Mouse (Mus musculus) left cerebral cortex, adult 11 months (tissue): Measurements from ENCODE around the gene Capn1.

ENCODE experiments used
- DNase-seq: peaks from one replicate; pipeline ENCODE4 v3.0.0; 2022; ENCODE audit warnings: low spot score

Capn1 gene

DNA sequence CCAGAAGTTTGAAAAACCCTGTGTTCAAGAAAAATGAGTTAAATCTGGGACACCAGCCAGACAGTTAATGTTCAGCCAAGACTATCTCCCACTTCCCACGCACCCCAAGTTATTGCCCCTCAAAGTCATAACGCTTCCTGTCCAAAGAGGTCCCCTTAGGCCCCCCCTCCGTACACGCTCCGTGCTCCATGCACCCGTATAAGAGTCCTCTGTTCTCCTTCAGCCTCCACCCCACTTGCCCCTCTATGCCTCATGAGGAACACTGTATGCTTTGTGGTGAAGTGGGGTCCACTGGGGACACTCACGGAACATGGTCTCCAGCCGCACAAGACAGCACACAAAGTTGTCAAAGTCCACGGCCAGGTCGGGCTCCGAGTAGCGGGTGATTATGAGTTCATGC lies 25.7 kb downstream of the Capn1 start:
- DNase-seq = no peak

DNA sequence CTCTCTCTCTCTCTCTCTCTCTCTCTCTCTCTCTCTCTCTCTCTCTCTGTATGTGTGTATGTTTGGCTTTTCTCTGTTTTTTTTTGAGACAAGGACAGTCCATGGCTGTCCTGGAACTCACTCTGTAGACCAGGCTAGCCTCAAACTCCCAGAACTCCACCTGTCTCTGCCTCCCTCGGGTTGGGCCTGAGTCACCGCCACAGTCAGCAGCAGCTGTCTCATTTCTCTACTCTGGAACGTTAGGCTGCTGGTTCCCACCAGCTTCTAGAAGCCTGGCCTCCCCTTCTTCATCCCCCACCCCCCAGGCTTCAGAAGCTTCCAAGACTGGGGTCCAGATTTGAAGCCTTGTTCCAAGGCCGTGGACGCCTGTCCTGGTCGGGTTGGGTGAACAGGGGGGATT lies 26.1 kb downstream of the Capn1 start:
- DNase-seq = no peak

DNA sequence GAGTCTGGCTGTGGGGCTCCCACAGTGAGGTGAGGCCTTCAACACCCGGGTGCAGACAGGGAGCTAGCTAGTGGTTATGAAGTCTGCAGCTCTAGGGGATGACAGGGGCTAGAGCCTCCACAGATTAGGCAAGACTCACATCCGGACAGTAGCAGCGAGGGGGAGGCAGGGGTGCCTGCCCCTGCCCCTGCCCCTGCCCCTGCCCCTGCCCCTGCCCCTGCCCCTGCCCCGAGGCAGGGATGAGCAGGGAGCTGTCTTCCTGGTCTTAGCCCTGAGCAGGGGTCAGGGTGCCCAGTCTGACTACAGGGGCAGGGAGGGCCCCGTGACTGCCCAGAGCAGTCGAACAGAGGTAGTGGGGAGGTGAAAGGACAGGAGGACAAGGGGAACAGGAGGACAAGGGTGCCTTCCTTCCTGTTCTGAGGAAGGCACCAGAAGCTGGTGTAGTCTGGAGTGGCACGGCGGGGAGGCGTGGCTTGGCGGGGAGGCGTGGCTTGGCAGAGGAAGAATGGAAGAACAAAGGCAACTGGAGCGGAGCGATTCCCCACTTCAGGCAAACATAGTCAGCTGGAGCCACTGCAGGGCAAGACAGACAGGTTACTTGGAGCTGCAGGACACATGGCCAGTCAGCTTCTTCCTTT lies 26.8 kb downstream of the Capn1 start:
- peak; percentile 26 for DNase-seq

DNA sequence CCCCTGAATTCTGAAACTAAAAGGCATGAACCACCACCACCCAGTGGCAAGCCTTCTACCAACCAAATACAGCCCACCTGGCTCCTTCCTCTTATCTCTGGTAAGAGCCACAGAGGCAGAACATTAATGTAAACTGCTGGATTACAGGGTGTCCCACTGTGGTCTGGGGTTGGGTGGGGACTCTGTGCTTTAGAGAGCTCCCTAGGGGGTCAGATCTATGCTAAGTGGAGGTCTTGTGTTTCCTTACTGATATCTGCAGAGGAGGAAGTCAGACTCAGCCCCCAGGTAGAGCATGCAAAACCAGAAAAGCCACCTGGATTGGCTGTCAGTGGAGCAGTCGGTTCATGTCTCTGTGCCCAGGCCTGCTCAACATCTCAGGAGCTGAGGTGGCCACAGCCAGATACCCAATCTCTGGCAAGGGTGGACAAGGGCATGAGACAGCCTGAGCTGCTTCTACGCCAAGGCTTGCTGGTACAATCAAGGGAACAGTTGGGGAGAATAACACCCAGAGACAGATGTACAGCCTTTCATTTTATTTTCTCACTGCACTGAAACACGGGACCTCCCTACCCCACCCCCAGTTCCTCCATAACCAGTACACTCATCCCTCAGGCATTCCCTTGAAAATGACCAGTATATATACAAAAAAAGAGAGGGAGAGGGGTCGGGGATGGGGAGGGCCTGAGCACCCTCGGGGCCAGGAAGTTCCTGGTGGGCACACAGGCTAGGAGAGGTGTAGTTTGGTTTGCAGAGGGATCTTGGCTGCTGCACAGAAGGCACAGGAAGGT lies 27.5 kb downstream of the Capn1 start:
- no peak for DNase-seq

DNA sequence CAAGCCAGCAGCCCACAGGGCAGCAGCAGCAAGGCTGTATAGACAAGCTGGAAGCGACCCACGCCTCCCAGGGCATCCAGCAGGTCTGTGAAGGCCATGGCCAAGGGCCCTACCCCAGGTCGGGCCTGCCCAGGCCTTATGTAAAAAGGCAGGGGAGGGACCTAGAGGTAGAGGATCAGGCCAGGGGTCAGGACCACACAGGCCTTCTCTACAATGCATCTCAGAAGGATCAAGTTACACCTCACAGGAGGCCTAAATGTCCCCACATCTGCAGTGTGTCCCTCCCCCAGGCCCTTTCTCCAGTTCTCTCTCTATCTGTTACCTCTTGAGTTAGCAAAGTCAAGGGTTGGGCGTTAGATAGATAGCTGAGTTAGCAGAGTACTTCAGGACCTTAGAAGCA lies 29.7 kb downstream of the Capn1 start, which contains the start of gene Slc22a20:
Slc22a20 (minus strand) TSS at position 101 of the 400 bp plus-strand sequence.
- no peak for DNase-seq

DNA sequence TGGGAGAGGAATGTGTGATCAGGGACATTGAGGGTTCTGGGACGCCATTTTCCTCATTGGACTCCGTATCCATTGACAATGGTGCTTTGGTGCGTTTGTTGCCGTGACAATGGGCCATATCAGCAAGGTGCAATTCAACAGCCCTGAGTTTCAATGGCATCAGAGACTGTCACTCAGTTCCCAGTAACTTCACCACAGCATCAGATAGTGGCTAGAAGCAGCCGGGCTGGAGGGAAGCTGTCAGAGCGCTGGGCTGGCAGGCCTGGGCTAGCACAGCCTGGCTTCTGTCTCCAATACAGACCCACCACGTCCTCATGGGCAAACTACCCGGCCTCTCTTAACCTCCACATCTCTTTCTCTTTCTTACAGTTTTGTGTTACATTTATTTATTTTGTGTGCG lies 35.2 kb downstream of the Capn1 start:
- DNase-seq = no peak

DNA sequence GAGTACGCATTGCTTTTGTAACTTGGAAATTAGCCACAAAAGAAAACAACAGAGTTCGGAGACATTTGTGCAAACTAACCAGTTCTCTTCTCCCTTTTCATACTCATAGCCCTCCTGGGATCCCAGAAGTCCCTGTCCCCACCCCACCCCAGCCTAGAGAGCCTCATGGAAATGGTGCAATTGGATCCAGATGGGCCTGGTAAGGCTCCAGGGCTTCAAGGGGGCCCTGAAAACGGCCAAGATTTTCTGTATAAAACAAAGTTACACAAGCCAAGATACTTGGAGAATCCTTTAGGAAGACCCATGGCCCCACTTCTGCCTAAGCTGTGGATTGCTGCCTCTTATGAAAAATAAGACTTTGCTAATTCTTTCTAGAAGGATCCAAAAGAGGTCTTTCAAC lies 38.0 kb downstream of the Capn1 start:
- DNase-seq = no peak

DNA sequence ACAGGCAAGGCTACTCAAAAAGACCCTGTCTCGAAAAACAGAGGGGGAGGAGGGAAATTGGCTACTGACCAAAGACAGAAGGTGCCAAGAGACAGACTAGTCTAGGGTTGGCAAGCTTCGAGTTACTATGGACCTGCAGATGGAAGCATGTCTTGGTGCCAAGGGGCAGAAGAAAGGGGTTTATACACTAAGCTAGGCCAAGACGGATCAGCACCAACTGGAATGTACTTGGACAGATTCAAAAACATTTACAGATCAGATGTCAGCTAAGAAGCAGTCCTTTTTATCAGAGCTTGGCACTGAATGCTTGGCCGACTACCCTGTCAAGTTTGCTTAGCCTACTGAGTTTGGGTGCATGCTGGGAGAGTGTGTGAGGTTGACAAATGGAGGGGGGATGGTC lies 40.0 kb downstream of the Capn1 start:
- DNase-seq = no peak

DNA sequence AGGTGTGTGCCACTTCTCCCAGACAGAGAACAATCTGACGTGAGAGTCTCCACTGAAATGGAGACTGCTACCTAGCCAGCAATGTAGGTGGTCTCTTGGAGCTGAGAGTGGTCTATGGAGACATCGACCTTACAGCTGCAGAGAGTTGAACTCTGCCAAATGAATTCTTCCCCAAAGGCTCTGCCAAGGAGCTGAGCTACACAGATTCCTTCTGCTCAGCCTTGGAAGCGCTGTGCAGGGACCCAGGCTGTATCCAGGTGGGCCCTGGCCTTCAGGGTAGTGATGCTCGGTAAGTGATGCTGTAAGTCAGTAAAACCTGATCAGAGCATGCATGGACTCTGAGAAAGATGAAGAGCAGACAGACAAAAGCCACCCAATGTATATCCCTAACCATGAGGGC lies 40.6 kb downstream of the Capn1 start:
- no peak for DNase-seq

DNA sequence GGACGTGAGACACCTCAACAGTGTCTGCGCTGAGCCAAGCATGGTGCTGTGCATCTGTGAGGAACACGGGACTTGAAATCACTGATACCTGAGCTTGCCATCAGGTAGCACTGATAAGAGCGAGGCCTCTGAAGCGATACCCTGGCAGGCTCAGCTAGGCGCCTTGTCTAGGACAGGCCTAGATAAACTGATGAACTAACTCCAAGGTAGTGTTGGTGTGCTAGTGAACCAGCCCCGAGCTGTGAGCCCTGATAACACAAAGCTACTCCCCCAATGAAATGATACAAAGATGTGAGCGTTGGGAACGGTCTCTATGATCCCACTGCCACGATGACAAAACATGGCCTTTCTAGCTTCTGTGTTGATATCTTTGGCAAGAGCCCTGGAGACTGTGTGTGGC lies 48.0 kb downstream of the Capn1 start:
- DNase-seq = no peak

DNA sequence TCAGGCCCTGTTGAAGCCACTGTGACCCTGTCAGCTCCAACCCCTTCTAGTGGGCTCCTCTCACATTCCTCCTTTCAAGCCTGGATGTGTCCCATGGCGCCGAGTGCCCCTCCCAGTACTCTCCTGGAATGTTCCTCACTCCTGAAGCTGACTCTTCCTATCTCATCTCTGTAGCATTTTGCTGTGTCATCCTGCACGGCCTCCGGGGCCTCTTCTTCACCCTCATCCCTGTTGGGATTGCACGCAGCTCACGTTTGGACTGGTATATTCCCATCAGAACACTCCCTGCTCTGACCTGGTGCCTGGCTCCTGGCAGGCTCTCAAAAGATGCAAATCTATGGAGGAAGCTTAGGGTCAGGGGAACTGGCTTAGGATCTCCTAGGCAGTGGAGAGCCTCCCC lies 48.9 kb downstream of the Capn1 start:
- DNase-seq = no peak

DNA sequence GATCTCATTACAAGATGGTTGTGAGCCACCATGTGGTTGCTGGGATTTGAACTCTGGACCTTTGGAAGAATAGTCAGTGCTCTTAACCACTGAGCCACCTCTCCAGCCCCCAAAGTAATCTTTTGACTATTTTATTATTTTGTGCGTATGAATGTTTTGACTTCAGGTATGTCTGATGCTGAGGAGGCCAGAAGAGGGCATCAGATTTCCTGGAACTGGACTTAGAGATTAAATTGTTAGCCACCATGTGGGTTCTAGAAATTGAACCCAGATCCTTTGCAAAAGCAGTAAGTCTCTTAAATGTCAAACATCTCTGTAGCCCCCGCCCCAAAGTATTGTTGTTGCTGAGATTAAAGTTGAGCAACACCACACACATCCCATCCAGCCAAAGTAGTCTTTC lies 49.8 kb downstream of the Capn1 start:
- DNase-seq = no peak

DNA sequence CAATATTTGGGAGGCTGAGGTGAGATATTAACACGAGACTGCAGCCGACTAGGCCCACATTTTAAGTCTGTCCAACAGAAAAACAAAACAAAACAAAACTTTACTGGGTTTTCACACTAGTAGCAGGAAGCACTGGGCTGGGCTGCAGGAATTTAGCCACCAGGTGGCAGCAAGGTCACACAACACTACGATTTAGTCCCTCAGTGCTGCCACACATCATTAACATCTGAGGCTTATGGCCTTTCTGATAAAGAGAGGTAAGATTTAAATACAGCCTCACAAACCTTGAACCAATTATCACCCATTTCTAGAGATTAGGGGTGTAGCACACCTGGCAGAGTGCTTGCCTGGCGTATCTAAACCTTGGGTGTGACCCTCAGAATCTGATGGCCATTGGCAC lies 50.4 kb downstream of the Capn1 start:
- DNase-seq = no peak

DNA sequence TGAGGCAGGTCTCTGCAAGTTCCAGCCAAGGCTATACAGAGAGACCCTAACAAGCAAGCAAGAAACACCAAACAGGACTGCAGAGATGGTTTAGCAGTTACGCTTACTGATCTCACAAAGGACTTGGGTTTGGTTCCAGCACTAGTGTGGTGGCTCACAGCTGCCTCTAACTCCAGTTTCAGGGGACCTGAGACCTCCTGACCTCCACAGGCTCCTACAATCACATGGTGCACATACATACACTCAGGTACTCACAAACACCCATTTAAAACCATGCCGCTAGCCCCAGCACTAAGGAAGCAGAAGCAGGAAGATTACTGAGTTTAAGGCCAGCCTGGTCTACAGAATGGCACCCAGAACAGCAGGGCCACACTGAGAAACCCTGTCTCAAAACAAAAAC lies 50.9 kb downstream of the Capn1 start:
- DNase-seq = no peak

DNA sequence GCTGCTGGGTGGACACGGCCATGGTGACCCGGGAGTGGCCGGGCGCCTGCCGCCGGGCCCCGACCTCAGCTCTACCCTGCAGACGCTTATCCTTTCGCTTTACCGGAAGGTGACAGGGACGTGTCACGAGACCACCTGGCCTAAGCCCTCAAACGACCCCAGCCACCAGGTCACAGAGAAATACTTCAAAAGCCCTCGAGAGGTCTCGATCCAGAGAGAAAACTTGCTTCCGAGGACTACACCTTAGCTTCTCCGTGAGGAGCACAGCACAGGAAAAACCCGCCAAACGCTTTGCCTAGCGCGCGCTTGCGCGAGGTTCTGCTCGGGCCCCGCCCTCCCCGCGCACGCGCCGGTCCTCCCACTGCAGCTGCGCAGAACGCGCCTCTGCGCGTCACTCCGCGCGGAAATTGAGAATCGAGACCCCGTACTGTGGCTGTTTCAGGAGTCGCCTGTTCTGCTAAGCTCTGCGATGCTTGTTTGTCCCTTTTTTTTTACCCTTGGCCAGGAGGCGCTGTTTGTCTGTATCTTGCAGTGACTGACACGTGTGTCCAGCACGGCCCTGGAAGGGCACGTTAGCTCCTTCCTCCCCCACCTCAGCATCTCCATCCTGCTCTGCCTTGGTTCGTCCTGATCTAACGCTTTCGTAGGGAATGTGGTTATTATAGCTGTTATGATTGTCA lies 51.7 kb downstream of the Capn1 start, which contains the start of gene Pola2:
Pola2 (minus strand) TSS at position 320 of the 680 bp plus-strand sequence.
- DNase-seq = peak; percentile 66

DNA sequence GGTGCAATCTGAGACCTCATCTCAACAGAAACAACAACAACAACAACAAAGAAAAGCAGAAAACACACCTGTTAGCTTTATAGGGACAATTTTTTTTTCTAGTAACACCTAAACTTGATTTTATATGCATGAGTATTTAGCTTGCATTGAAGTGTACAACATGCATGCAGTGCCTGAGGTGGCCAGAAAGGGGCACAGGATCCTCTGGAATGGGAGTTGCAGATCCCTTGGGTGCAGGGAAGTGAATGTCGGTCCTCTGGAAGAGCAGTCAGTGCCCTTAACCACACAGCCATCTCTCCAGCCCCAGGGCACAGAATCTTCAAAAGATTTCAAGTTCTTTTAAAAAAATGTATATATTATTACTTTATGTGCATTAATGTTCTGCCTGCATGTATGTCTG lies 53.0 kb downstream of the Capn1 start:
- DNase-seq = no peak

DNA sequence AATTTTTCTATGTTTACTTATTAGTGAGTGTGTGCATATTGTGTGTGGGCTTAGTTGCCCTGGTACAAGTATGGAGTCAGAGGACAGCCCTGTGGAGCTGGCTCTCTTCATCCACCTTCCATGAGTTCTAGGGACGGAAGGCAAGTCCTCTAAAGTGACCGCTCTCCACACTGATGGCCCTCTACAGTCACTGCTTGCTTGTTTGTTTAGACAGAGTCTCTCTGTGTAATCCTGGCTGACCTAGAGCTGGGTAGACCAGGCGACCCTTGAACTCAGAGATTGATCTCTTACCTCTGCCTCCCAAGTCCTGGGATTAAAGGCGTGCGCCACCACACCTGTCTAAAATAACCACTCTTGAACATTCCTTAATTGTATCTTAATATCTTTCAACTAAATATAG lies 58.3 kb downstream of the Capn1 start:
- DNase-seq = no peak

DNA sequence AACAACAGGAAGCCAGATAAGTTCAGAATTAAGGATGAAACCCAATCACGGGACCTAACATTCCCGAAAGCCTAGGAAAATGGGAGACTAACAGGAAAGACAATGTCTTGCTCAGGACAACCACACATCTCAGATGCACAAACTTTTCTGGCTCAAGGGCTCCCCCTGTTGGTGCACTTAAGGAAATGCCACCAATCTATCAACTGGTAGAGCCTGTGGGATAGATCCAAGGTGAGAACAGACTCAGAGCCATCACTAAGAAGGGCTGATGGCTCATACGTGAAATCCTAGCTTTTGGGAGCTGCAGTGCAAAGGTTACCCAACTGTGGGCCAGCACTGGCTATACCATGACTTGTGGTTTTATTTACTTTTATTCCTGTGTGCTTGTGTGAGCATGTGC lies 59.0 kb downstream of the Capn1 start:
- DNase-seq = no peak

DNA sequence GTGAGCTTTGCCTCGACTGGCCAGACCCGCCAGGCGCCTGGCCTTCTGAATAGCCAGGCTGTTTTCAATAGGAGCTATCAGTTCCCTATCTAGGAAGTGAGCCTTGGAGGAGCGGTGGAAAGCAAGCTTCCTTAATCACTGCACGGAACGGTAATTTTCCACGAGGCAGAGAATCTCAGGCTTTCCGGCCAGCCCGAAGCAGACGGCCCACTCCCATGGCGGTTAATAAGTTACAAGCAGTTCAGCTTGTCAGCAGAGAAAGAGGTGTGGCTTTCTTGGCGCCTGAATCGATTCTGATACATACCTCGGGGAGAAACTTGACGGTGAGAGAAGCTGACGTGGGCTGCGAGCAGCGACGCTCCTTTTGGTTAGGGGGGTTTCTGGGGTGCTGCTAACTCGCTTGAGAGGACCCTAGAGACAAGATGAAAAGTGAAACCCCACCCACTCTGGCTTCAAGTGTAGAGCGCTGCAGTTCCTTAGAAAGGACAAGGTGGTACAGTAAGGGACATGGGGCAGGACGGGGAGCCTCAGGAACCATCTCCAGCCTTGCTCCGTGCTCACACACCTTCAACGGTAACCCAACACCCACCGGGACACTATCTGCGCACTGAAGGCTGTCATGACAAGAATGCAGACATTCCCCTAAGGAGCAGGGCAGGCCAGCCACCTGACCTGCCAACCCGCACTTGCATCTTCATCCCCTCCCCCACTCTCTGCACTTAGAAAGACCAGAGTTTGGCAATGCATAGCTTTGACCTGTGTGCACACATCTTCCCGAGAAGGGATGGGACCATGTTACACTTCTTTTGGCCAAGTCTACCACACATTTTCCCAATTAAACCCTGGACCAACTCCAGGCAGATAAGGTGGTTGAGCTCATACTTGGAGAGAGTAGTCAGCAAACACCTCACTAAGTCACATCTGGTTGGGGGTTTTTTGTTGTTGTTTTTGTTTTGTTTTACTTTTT lies 59.7 kb downstream of the Capn1 start:
- no peak for DNase-seq

DNA sequence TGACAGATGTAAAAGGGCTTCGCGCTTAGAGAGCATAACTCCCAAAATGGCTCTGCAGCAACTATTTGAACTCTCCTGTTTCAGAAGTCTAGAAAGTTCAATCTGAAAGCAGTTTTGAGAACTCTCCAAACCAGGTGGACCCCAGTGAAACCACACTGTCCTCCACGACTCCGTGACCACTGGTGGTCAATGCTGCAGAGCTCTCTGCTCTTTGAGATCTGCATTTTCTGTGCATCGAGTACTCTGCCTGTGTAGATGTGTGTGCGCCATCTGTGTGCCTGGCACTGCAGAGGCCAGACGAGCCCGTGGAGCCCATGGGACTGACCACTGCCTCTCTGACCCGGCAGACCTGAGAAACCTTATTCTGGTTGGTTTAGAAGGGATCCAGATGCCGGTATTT lies 60.8 kb downstream of the Capn1 start:
- DNase-seq = no peak

DNA sequence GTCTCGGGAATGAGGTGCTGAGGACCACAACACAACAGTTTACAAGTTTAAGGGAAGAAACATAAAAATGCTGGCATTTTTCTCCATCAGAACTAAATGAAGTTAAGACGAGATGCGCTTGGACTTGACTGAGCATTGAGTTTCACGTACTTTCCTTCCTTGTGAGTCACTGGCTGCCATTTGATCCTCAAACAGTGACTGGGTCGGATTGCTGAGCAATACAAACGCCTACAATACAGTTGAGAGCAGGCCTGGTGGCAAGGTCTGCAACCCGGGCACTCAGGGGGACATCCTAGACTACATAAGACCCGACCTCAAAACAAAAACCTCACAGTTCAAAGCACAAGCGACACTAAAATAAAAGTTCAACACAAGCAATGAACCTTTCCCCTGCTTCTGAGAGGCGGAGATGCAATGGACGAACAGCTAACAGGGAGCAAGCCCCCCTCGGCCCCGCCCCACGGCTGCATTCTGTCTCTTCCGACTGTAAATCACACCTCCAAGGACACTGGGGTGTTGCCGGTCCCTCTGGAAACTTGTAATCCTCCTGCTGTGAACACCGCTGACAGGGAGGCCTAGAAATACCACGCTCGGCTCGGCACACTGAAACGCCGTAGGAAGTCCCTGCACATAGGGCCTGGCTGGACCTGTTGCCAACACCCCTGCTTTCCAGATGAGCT lies 61.5 kb downstream of the Capn1 start:
- no peak for DNase-seq
